Comparison of ENCODE assay signal across 7 mouse cellular contexts in the genomic region with DNA sequence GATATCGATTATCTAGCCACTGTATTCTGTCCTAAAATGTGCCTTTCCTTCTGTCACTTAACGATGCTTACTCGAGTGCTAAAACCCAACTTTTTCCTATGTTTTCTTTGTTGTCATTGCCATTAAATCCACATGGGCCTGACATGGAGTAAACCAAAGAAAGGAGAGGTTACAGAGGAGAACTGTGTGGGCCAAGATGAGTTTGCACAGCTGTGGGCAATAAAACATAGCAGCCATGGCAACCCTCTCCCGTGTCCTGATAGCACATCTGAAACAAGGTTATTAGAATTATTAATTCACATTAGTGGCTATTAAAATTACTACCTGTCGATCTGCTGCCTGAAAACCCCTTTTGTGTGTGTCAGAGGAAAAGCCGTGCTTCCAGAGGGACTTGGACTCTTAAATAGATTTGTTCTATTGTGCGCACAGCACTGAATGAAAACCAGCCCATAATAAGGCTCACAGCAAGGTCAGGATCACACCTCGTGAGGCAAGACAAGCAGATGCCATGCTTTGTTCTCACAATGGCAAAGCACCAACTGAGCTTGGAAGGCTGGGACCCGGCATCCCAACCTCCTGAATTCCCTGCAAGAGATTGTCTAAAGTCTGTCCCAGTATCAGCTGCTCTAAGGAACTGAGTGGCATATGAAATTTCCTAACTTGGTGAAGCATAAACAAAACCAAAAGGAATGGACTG.
DNase-seq lines count a peak whose midpoint lies in the region; ATAC-seq and TF ChIP-seq lines count a peak whose summit lies in the region.

No protein-coding gene starts in this region.

- H3K9ac ChIP-seq in stomach, embryonic 15.5 days = no peak overlapping the region
- H3K9ac ChIP-seq in stomach, postnatal 0 days (ENCODE audit: low read length) = no peak overlapping the region
- no peak overlapping the region for H3K9ac ChIP-seq in intestine, embryonic 14.5 days (ENCODE audit: low read length)

- ATAC-seq in stomach, embryonic 15.5 days (ENCODE audit: insufficient read depth, low FRiP score, low read depth) = peak; percentile 64; the same call in 1 of the 2 replicates
- ATAC-seq in stomach, postnatal 0 days (ENCODE audit: low FRiP score, low TSS enrichment) = no peak
- peak; percentile 88 for ATAC-seq in intestine, embryonic 14.5 days (replicated peaks; ENCODE audit: low FRiP score, low TSS enrichment, low read depth)

- peaks cover 16% of the 10 kb centered on the region; the same call in 1 of the 2 replicates for H3K4me1 ChIP-seq in stomach, embryonic 15.5 days
- H3K4me1 ChIP-seq in stomach, postnatal 0 days (replicated peaks; ENCODE audit: control insufficient read depth, insufficient read depth) = no peaks in the 10 kb centered on the region
- peaks cover 22% of the 10 kb centered on the region for H3K4me1 ChIP-seq in intestine, embryonic 14.5 days (replicated peaks; ENCODE audit: control insufficient read depth, insufficient read depth, low read length)

- no peak for TF ChIP-seq CTCF in stomach, postnatal 0 days (IDR thresholded peaks at IDR 0.05; ENCODE audit: low read depth)

- WGBS in stomach, embryonic 15.5 days = 47% methylated on average over 9 of the region's 9 CpGs
- WGBS in stomach, postnatal 0 days = 41% methylated on average over 9 of the region's 9 CpGs
- 45% methylated on average over 9 of the region's 9 CpGs for WGBS in intestine, embryonic 14.5 days

- no peak for DNase-seq in stomach, postnatal 0 days (ENCODE audit: low spot score)
- DNase-seq in intestine, embryonic 14.5 days (ENCODE audit: low spot score) = no peak
- peak; percentile 64 for DNase-seq in mesoderm, embryonic 11.5 days (ENCODE audit: low read depth, low spot score)
- no peak for DNase-seq in gastrocnemius, adult 18-20 months (ENCODE audit: low spot score)
- DNase-seq in frontal cortex, postnatal 14 days (ENCODE audit: low spot score in 2 of 2) = no peak
- no peak for DNase-seq in adrenal gland, postnatal 36 days

- no peaks in the 10 kb centered on the region for H3K9me3 ChIP-seq in stomach, embryonic 15.5 days
- no peaks in the 10 kb centered on the region for H3K9me3 ChIP-seq in stomach, postnatal 0 days (ENCODE audit: control insufficient read depth, low read length)
- H3K9me3 ChIP-seq in intestine, embryonic 14.5 days (ENCODE audit: control insufficient read depth, low read length) = no peaks in the 10 kb centered on the region

- TF ChIP-seq EP300 in stomach, postnatal 0 days (optimal IDR thresholded peaks at IDR 0.05) = no peak

- no peak overlapping the region for H3K4me3 ChIP-seq in stomach, embryonic 15.5 days (replicated peaks)
- H3K4me3 ChIP-seq in stomach, postnatal 0 days (ENCODE audit: low read depth, low read length) = no peak overlapping the region
- H3K4me3 ChIP-seq in intestine, embryonic 14.5 days (ENCODE audit: low read depth, low read length) = no peak overlapping the region

- no peak overlapping the region for H3K4me2 ChIP-seq in stomach, embryonic 15.5 days
- no peak overlapping the region for H3K4me2 ChIP-seq in stomach, postnatal 0 days (replicated peaks; ENCODE audit: low read depth)
- no peak overlapping the region for H3K4me2 ChIP-seq in intestine, embryonic 14.5 days (ENCODE audit: low read length)

- no peak overlapping the region for H3K27ac ChIP-seq in stomach, embryonic 15.5 days
- no peak overlapping the region for H3K27ac ChIP-seq in stomach, postnatal 0 days (replicated peaks)
- H3K27ac ChIP-seq in intestine, embryonic 14.5 days (ENCODE audit: low read depth) = 0 out of 2 replicates have a peak overlapping the region, but pooled peaks have one; percentile 7

- no peaks in the 10 kb centered on the region for H3K36me3 ChIP-seq in stomach, embryonic 15.5 days
- no peaks in the 10 kb centered on the region for H3K36me3 ChIP-seq in stomach, postnatal 0 days (ENCODE audit: control insufficient read depth, insufficient read depth, low read length)
- H3K36me3 ChIP-seq in intestine, embryonic 14.5 days (ENCODE audit: control insufficient read depth, insufficient read depth, low read length) = no peaks in the 10 kb centered on the region

- H3K27me3 ChIP-seq in stomach, embryonic 15.5 days (replicated peaks) = no peaks in the 10 kb centered on the region
- H3K27me3 ChIP-seq in stomach, postnatal 0 days (ENCODE audit: control insufficient read depth, insufficient read depth, low read length) = no peaks in the 10 kb centered on the region
- no peaks in the 10 kb centered on the region for H3K27me3 ChIP-seq in intestine, embryonic 14.5 days (replicated peaks; ENCODE audit: control insufficient read depth, insufficient read depth, low read length)
